Mouse (Mus musculus) stomach, postnatal 0 days (tissue): ENCODE results near the gene Kalrn. TPM values are rescaled to one million over a fixed set of nuclear protein-coding genes. Genes with fewer than 3 reads are reported as not detected.
A peak's percentile ranks its signal among the peaks of the same experiment; 100 is the strongest.

Experiments
- ATAC-seq: fragments of 200-750 bp; cut with Nextera tagmentation; 2 replicates; pipeline ENCODE4 v1.8.0; 2017; ENCODE audit not compliant: low FRiP score, low TSS enrichment
- DNase-seq: peaks from one replicate; pipeline ENCODE4 v3.0.0-alpha.2; 2016; ENCODE audit warnings: low spot score
- H3K27ac ChIP-seq: fragments of 300-500 bp; sonication (generic); replicated peaks from 2 replicates; pipeline ENCODE4 v1.5.1; 2014; ENCODE audit warnings: mild to moderate bottlenecking, control low read depth
- H3K27me3 ChIP-seq: fragments of 300-500 bp; sonication (generic); 2 replicates; pipeline ENCODE4 v1.6.1; 2014; ENCODE audit warnings: low read length; ENCODE audit not compliant: control insufficient read depth, insufficient read depth
- H3K36me3 ChIP-seq: fragments of 300-500 bp; sonication (generic); 2 replicates; pipeline ENCODE4 v1.6.1; 2014; ENCODE audit warnings: low read length, mixed read lengths; ENCODE audit not compliant: control insufficient read depth, insufficient read depth
- H3K4me1 ChIP-seq: fragments of 300-500 bp; sonication (generic); replicated peaks from 2 replicates; pipeline ENCODE4 v1.6.1; 2014; ENCODE audit warnings: antibody characterized with exemption; ENCODE audit not compliant: control insufficient read depth, insufficient read depth
- H3K4me2 ChIP-seq: fragments of 300-500 bp; sonication (generic); replicated peaks from 2 replicates; pipeline ENCODE4 v1.6.1; 2014; ENCODE audit warnings: low read depth, mild to moderate bottlenecking, control low read depth, moderate library complexity
- H3K4me3 ChIP-seq: fragments of 300-500 bp; sonication (generic); 2 replicates; pipeline ENCODE4 v1.5.1; 2014; ENCODE audit warnings: low read depth, low read length, control low read depth
- H3K9ac ChIP-seq: fragments of 300-500 bp; sonication (generic); 2 replicates; pipeline ENCODE4 v1.6.1; 2014; ENCODE audit warnings: mild to moderate bottlenecking, low read length, control low read depth, mixed read lengths
- H3K9me3 ChIP-seq: fragments of 300-500 bp; sonication (generic); 2 replicates; pipeline ENCODE4 v1.6.1; 2016; ENCODE audit warnings: low read length; ENCODE audit not compliant: control insufficient read depth
- CTCF ChIP-seq: IDR thresholded peaks from 2 replicates; pipeline ENCODE4 v1.5.1; 2016; ENCODE audit warnings: antibody characterized with exemption, low read depth, mild to moderate bottlenecking, moderate library complexity
- EP300 ChIP-seq: optimal IDR thresholded peaks from 2 replicates; pipeline ENCODE3; 2016; ENCODE audit warnings: antibody characterized with exemption
- WGBS: fragments of 180-500 bp; shearing (Covaris S2); extraction: QIAGEN DNeasy Blood & Tissue Kit; methylation state at CpG from one replicate; pipeline ENCODE4 v1.1.7; 2014; 5-methylcytosine and 5-hydroxymethylcytosine counted together
- polyA plus RNA-seq: library from polyadenylated mRNA; unstranded; fragments of >200 nt; fragmentation: Nextera tagmentation; extraction: Ambion mirVana; gene quantifications from 2 replicates; pipeline ENCODE4 v1.2.1, GENCODE M21; 2015

Kalrn gene
- polyA plus RNA-seq, 1 experiment from 2014 or later, result 14.4 TPM

GRCm38 (mm10) chr16:33995496-33995895 is 577.8 kb downstream of the Kalrn start:
- H3K27ac ChIP-seq, result no peak overlapping the region
- 77% methylated on average over 3 of the region's 3 CpGs for WGBS
- H3K4me2 ChIP-seq, result no peak overlapping the region
- no peak overlapping the region for H3K9ac ChIP-seq
- H3K36me3 ChIP-seq, result no peaks in the 10 kb centered on the region
- TF ChIP-seq CTCF (no peak), EP300 (no peak)
- DNase-seq (no peak), ATAC-seq (no peak)
- no peak overlapping the region for H3K4me3 ChIP-seq
- H3K9me3 ChIP-seq, result no peaks in the 10 kb centered on the region
- H3K27me3 ChIP-seq, result no peaks in the 10 kb centered on the region
- no peaks in the 10 kb centered on the region for H3K4me1 ChIP-seq

DNA sequence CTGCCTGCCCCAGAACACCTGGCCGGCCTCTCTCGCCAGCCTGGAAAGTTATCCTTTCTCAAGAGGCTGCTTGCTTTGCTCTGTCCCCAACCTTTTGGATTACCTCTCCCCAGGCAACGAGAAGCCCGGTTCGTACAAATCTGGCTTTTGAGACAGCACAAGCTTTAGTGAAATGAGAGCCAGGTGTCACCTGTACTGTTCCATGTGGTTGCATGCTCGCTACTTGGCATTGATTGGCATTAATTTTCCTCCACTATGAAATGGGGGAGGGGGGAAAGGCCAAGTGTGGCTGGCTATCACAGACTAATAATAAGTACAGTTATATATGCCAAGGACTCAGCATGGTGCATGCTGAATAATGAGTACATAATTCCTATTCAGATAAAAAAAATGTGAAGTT is 579.0 kb downstream of the Kalrn start:
- H3K4me2 ChIP-seq, result no peak overlapping the region
- H3K4me1 ChIP-seq, result no peaks in the 10 kb centered on the region
- no peak for TF ChIP-seq EP300
- no peak for TF ChIP-seq CTCF
- no peaks in the 10 kb centered on the region for H3K9me3 ChIP-seq
- 87% methylated on average over 6 of the region's 6 CpGs for WGBS
- H3K27me3 ChIP-seq, result no peaks in the 10 kb centered on the region
- DNase-seq, result no peak
- H3K36me3 ChIP-seq, result no peaks in the 10 kb centered on the region
- ATAC-seq, result no peak
- H3K9ac ChIP-seq, result no peak overlapping the region
- H3K27ac ChIP-seq, result no peak overlapping the region
- H3K4me3 ChIP-seq, result no peak overlapping the region

GRCm38 (mm10) chr16:33990712-33991111 is 582.6 kb downstream of the Kalrn start:
- peak; percentile 55; the same call in 1 of the 2 replicates for ATAC-seq

GRCm38 (mm10) chr16:33989106-33989505 is 584.2 kb downstream of the Kalrn start:
- Histone ChIP-seq H3K9ac (no peak overlapping the region), H3K36me3 (no peaks in the 10 kb centered on the region), H3K27ac (no peak overlapping the region), H3K4me1 (no peaks in the 10 kb centered on the region), H3K4me3 (no peak overlapping the region), H3K4me2 (no peak overlapping the region), H3K27me3 (no peaks in the 10 kb centered on the region), H3K9me3 (no peaks in the 10 kb centered on the region)
- DNase-seq (no peak), ATAC-seq (no peak)
- WGBS, result 88% methylated on average over 1 of the region's 1 CpGs
- TF ChIP-seq CTCF (no peak), EP300 (no peak)

More at GRCm38 (mm10) chr16:33990712-33991111, 582.6 kb downstream of the Kalrn start:
- no peak overlapping the region for H3K4me2 ChIP-seq
- H3K27me3 ChIP-seq, result no peaks in the 10 kb centered on the region
- no peaks in the 10 kb centered on the region for H3K9me3 ChIP-seq
- H3K27ac ChIP-seq, result no peak overlapping the region
- no peak for DNase-seq
- H3K4me1 ChIP-seq, result no peaks in the 10 kb centered on the region
- H3K4me3 ChIP-seq, result no peak overlapping the region
- 40% methylated on average over 4 of the region's 4 CpGs for WGBS
- TF ChIP-seq CTCF (no peak), EP300 (no peak)
- H3K36me3 ChIP-seq, result no peaks in the 10 kb centered on the region
- no peak overlapping the region for H3K9ac ChIP-seq

GRCm38 (mm10) chr16:33988358-33989012 is 584.8 kb downstream of the Kalrn start:
- H3K9ac ChIP-seq, result no peak overlapping the region
- H3K36me3 ChIP-seq, result no peaks in the 10 kb centered on the region
- H3K4me2 ChIP-seq, result no peak overlapping the region
- DNase-seq (peak; percentile 62), ATAC-seq (no peak)
- no peak overlapping the region for H3K27ac ChIP-seq
- H3K9me3 ChIP-seq, result no peaks in the 10 kb centered on the region
- H3K4me3 ChIP-seq, result no peak overlapping the region
- no peaks in the 10 kb centered on the region for H3K27me3 ChIP-seq
- H3K4me1 ChIP-seq, result no peaks in the 10 kb centered on the region
- TF ChIP-seq CTCF, result peak; percentile 88
- TF ChIP-seq EP300, result no peak
- WGBS, result 57% methylated on average over 17 of the region's 17 CpGs

DNA sequence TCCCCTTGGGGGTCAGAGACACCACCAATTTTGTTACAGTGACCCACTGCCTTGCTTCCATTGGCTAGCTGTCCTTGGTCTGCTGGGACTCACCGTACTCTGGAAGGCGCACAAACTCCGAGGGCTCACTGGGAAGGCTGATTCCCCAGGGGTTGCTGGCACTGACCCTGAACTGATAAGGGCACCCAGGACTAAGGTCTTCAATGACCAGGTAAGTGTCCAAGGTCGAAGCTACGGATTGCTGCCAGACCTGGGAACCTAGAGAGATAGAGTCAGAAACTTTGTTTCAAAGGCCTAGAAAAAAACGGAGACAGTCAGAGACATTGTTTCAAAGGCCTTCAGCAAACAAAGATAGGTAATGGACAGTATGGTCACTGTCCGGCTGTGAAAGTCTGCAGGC is 586.3 kb downstream of the Kalrn start:
- WGBS, result 88% methylated on average over 7 of the region's 7 CpGs
- Histone ChIP-seq H3K27me3 (no peaks in the 10 kb centered on the region), H3K9me3 (no peaks in the 10 kb centered on the region), H3K27ac (no peak overlapping the region), H3K36me3 (no peaks in the 10 kb centered on the region), H3K4me2 (no peak overlapping the region), H3K4me1 (no peaks in the 10 kb centered on the region), H3K4me3 (no peak overlapping the region), H3K9ac (no peak overlapping the region)
- TF ChIP-seq CTCF (no peak), EP300 (no peak)
- ATAC-seq (no peak), DNase-seq (no peak)
